Mouse (Mus musculus) heart, adult 2 months (tissue): ENCODE measurements around the gene Cks1b. TPM values are rescaled to one million over a fixed set of nuclear protein-coding genes. Genes with fewer than 3 reads are reported as not detected.

Source experiments
- DNase-seq, 2 experiments: peaks; one replicate each; pipeline ENCODE4 v3.0.0; 2021
- H3K27ac ChIP-seq: fragments of 200-600 bp; 2 replicates; pipeline ENCODE4 v1.8.1; 2022
- H3K27me3 ChIP-seq: fragments of 200-500 bp; 2 replicates; pipeline ENCODE4 v1.6.1; 2012; ENCODE audit warnings: mild to moderate bottlenecking, low read length, inconsistent platforms, mixed read lengths; ENCODE audit not compliant: control insufficient read depth, insufficient read depth
- H3K36me3 ChIP-seq: fragments of 200-500 bp; 2 replicates; pipeline ENCODE4 v1.6.1; 2012; ENCODE audit warnings: low read length, inconsistent platforms; ENCODE audit not compliant: control insufficient read depth, insufficient read depth
- H3K4me1 ChIP-seq: fragments of 200-500 bp; 2 replicates; pipeline ENCODE4 v1.6.1; 2011; ENCODE audit warnings: low read length; ENCODE audit not compliant: control insufficient read depth, insufficient read depth
- H3K4me3 ChIP-seq: fragments of 200-600 bp; 2 replicates; pipeline ENCODE4 v1.8.1; 2022
- H3K79me2 ChIP-seq: fragments of 200-500 bp; replicated peaks from 2 replicates; pipeline ENCODE4 v1.6.1; 2012; ENCODE audit warnings: mild to moderate bottlenecking, inconsistent platforms, low read length, moderate library complexity, mixed read lengths; ENCODE audit not compliant: control insufficient read depth, insufficient read depth
- H3K9ac ChIP-seq: fragments of 200-500 bp; 2 replicates; pipeline ENCODE4 v1.6.1; 2012; ENCODE audit warnings: low read depth, mild to moderate bottlenecking, control low read depth, inconsistent platforms, low read length, mixed read lengths
- CTCF ChIP-seq: fragments of 200-600 bp; IDR thresholded peaks from 2 replicates; pipeline ENCODE4 v1.8.1; 2022; ENCODE audit warnings: antibody characterized with exemption, mild to moderate bottlenecking, moderate library complexity
- EP300 ChIP-seq: fragments of 200-500 bp; IDR thresholded peaks from 2 replicates; pipeline ENCODE4 v1.6.1; 2011; ENCODE audit warnings: low read depth, low read length, control low read depth; ENCODE audit not compliant: insufficient read depth
- POLR2A ChIP-seq: fragments of 200-500 bp; IDR thresholded peaks from 2 replicates; pipeline ENCODE4 v1.6.1; 2011; ENCODE audit warnings: mild to moderate bottlenecking, low read depth, low read length, control low read depth; ENCODE audit not compliant: insufficient read depth
- WGBS: fragments of 180-500 bp; shearing (Covaris S2); methylation state at CpG from one replicate; pipeline ENCODE4 v1.1.7; 2018; 5-methylcytosine and 5-hydroxymethylcytosine counted together
- intact Hi-C: fragments of 180-260 bp; cut with DNase I; formaldehyde crosslinking; loops from one replicate; pipeline ENCODE4 v1.15.1; 2025
- polyA plus RNA-seq: library from polyadenylated mRNA; depleted of rRNA; stranded (reverse); fragments of >200 nt; gene quantifications from 2 replicates; pipeline ENCODE4 v1.2.3, GENCODE M21; 2012
- total RNA-seq, 2 experiments: library from RNA; stranded (reverse); gene quantifications; 2 replicates each; pipeline ENCODE4 v1.2.3; 2021

The Cks1b gene
- total and polyA plus RNA-seq, 3 experiments: 3.3 to 9.0 (median 3.5) TPM

- DNase-seq: no peak
- H3K27me3 ChIP-seq: no peaks in the 10 kb centered on the region
- H3K4me3 ChIP-seq: no peak overlapping the region
- peaks cover 10% of the 10 kb centered on the region for H3K4me1 ChIP-seq
- TF ChIP-seq CTCF (no peak), EP300 (no peak), POLR2A (no peak)
- 67% methylated on average over 11 of the region's 11 CpGs for WGBS
- intact Hi-C loops: no loop called here
- no peaks in the 10 kb centered on the region; the same call in 1 of the 2 replicates for H3K79me2 ChIP-seq
- H3K9ac ChIP-seq: no peak overlapping the region
- H3K36me3 ChIP-seq: no peaks in the 10 kb centered on the region
- H3K27ac ChIP-seq: no peak overlapping the region
Measured at GRCm38 (mm10) chr3:89385451-89385850, 32.7 kb downstream of the Cks1b start.

GRCm38 (mm10) chr3:89384331-89385076, 33.7 kb downstream of the Cks1b start:
- H3K27ac ChIP-seq: no peak overlapping the region
- DNase-seq: no peak
- H3K9ac ChIP-seq: no peak overlapping the region
- no peaks in the 10 kb centered on the region; the same call in 1 of the 2 replicates for H3K79me2 ChIP-seq
- intact Hi-C loops: no loop called here
- H3K27me3 ChIP-seq: no peaks in the 10 kb centered on the region
- H3K36me3 ChIP-seq: no peaks in the 10 kb centered on the region
- TF ChIP-seq CTCF (no peak), EP300 (no peak), POLR2A (no peak)
- 81% methylated on average over 12 of the region's 12 CpGs for WGBS
- peaks cover 7% of the 10 kb centered on the region for H3K4me1 ChIP-seq
- no peak overlapping the region for H3K4me3 ChIP-seq

GRCm38 (mm10) chr3:89383651-89384255, 34.4 kb downstream of the Cks1b start:
- TF ChIP-seq EP300 (no peak), CTCF (no peak), POLR2A (no peak)

GRCm38 (mm10) chr3:89382950-89383349, 35.2 kb downstream of the Cks1b start:
- no peak overlapping the region for H3K27ac ChIP-seq
- no peaks in the 10 kb centered on the region; the same call in 1 of the 2 replicates for H3K79me2 ChIP-seq
- H3K36me3 ChIP-seq: no peaks in the 10 kb centered on the region
- H3K27me3 ChIP-seq: no peaks in the 10 kb centered on the region
- H3K4me1 ChIP-seq: 0 out of 2 replicates have a peak, but pooled peaks cover 1% of the 10 kb centered on the region
- no peak overlapping the region for H3K9ac ChIP-seq
- no peak for DNase-seq
- WGBS: 62% methylated on average over 5 of the region's 5 CpGs
- TF ChIP-seq EP300 (no peak), CTCF (no peak), POLR2A (no peak)
- H3K4me3 ChIP-seq: no peak overlapping the region
- intact Hi-C loops: no loop called here

More at GRCm38 (mm10) chr3:89383651-89384255, 34.4 kb downstream of the Cks1b start:
- intact Hi-C loops: no loop called here
- no peaks in the 10 kb centered on the region; the same call in 1 of the 2 replicates for H3K79me2 ChIP-seq
- no peak overlapping the region for H3K27ac ChIP-seq
- 78% methylated on average over 5 of the region's 5 CpGs for WGBS
- H3K4me3 ChIP-seq: no peak overlapping the region
- no peak overlapping the region for H3K9ac ChIP-seq
- H3K27me3 ChIP-seq: no peaks in the 10 kb centered on the region
- H3K36me3 ChIP-seq: no peaks in the 10 kb centered on the region
- no peak for DNase-seq
- peaks cover 5% of the 10 kb centered on the region for H3K4me1 ChIP-seq

GRCm38 (mm10) chr3:89382033-89382882, 35.9 kb downstream of the Cks1b start:
- no peak overlapping the region for H3K27ac ChIP-seq
- DNase-seq: no peak
- WGBS: 77% methylated on average over 9 of the region's 9 CpGs
- no peaks in the 10 kb centered on the region for H3K79me2 ChIP-seq
- no peak overlapping the region for H3K9ac ChIP-seq
- 0 out of 2 replicates have a peak, but pooled peaks cover 1% of the 10 kb centered on the region for H3K4me1 ChIP-seq
- TF ChIP-seq POLR2A: no peak
- no peak for TF ChIP-seq CTCF
- no peak for TF ChIP-seq EP300
- no peaks in the 10 kb centered on the region for H3K27me3 ChIP-seq
- H3K4me3 ChIP-seq: no peak overlapping the region
- H3K36me3 ChIP-seq: no peaks in the 10 kb centered on the region
- intact Hi-C loops: no loop called here
